ENCODE assay signal across 8 mouse cellular contexts in the genomic region with DNA sequence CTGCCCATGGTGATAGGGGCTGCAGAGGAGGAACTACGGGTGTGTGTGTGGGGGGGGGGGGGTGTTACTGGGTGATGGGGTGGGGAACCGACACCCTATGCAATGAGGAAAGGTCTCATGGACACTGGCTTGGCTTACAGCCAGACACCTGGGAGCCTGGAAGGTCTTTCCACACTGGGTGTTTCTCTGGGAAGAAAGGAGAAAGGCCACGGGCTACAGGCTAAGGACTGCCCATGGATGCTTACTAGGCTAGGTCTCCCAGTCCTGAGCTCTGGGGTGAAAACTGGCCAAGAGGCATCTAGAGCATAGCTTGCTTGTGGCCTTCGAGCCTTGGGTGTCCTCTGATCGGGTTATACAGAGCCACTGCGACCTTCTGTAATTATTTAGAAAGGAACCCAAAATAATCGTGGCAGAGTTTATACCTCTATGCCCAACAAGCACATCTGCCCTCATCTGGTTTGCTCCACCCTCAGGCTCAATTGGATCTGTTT. TPM values are rescaled to one million over a fixed set of nuclear protein-coding genes. Genes with fewer than 3 reads are reported as not detected.
DNase-seq lines count a peak whose midpoint lies in the region; ATAC-seq and TF ChIP-seq lines count a peak whose summit lies in the region.

A gene (minus strand): TSS at position 441 of the 491 bp plus-strand sequence.

- peaks cover 28% of the 10 kb centered on the region for H3K4me1 ChIP-seq in thymus, adult 2 months (replicated peaks; ENCODE audit: control insufficient read depth, insufficient read depth, low read length)
- H3K4me1 ChIP-seq in heart, postnatal 0 days (ENCODE audit: control insufficient read depth, insufficient read depth) = peaks cover 23% of the 10 kb centered on the region; the same call in 1 of the 2 replicates
- peaks cover 59% of the 10 kb centered on the region for H3K4me1 ChIP-seq in liver, embryonic 12.5 days

- no peak for TF ChIP-seq CTCF in thymus, adult 2 months (IDR thresholded peaks at IDR 0.05; ENCODE audit: borderline replicate concordance, control insufficient read depth, extremely low read depth, insufficient read depth, low read length, poor library complexity)
- TF ChIP-seq CTCF in heart, postnatal 0 days (IDR thresholded peaks at IDR 0.05; ENCODE audit: low read depth) = no peak

- H3K27ac ChIP-seq in thymus, adult 2 months (ENCODE audit: control insufficient read depth, insufficient read depth, low read length) = peak within 1 kb of the TSS; percentile 49
- peak within 1 kb of the TSS; percentile 86 for H3K27ac ChIP-seq in heart, postnatal 0 days (ENCODE audit: low read depth)
- peak within 1 kb of the TSS; percentile 83 for H3K27ac ChIP-seq in liver, embryonic 12.5 days

- no peak for TF ChIP-seq POLR2A in thymus, adult 2 months (IDR thresholded peaks at IDR 0.05; ENCODE audit: control insufficient read depth, extremely low read depth, insufficient read depth, low read length, poor library complexity)

- no peaks in the 10 kb centered on the region for H3K9me3 ChIP-seq in heart, postnatal 0 days (replicated peaks; ENCODE audit: control insufficient read depth, low read length)
- H3K9me3 ChIP-seq in liver, embryonic 12.5 days (replicated peaks) = 0 out of 2 replicates have a peak, but pooled peaks cover under 1% of the 10 kb centered on the region

- H3K4me2 ChIP-seq in heart, postnatal 0 days (ENCODE audit: low read depth, low read length) = peak within 1 kb of the TSS; percentile 88
- peak within 1 kb of the TSS; percentile 95 for H3K4me2 ChIP-seq in liver, embryonic 12.5 days

- no peak for TF ChIP-seq EP300 in heart, postnatal 0 days (IDR thresholded peaks at IDR 0.05; ENCODE audit: low read depth)

- DNase-seq in thymus, adult 2 months = peak; percentile 19
- no peak for DNase-seq in thymus, postnatal 10 days (ENCODE audit: low spot score in 2 of 2)
- DNase-seq in heart, postnatal 0 days (ENCODE audit: low spot score) = no peak
- DNase-seq in retina, embryonic 14.5 days (ENCODE audit: low spot score) = peak; percentile 12
- DNase-seq in layer of hippocampus, postnatal 10 days (ENCODE audit: low spot score in 2 of 2) = no peak
- no peak for DNase-seq in frontal cortex, postnatal 10 days (ENCODE audit: low spot score in 2 of 2)

- 9% methylated on average over 7 of the region's 7 CpGs for WGBS in thymus, adult 2 months
- 24% methylated on average over 7 of the region's 7 CpGs for WGBS in heart, postnatal 0 days
- WGBS in liver, embryonic 12.5 days (ENCODE audit: insufficient replicate concordance) = 11% methylated on average over 7 of the region's 7 CpGs

- H3K27me3 ChIP-seq in thymus, adult 2 months (ENCODE audit: control insufficient read depth, insufficient read depth, low read length) = no peaks in the 10 kb centered on the region
- H3K27me3 ChIP-seq in heart, postnatal 0 days (ENCODE audit: control insufficient read depth, insufficient read depth, low read length) = no peaks in the 10 kb centered on the region
- H3K27me3 ChIP-seq in liver, embryonic 12.5 days (replicated peaks) = no peaks in the 10 kb centered on the region

- H3K4me3 ChIP-seq in thymus, adult 2 months (ENCODE audit: control insufficient read depth, insufficient read depth, low read length) = peak within 1 kb of the TSS; percentile 68
- peak within 1 kb of the TSS; percentile 59 for H3K4me3 ChIP-seq in heart, postnatal 0 days (ENCODE audit: low read depth, low read length)
- peak within 1 kb of the TSS; percentile 67 for H3K4me3 ChIP-seq in liver, embryonic 12.5 days

- H3K36me3 ChIP-seq in thymus, adult 2 months (ENCODE audit: control insufficient read depth, insufficient read depth, low read length) = no peaks in the 10 kb centered on the region
- H3K36me3 ChIP-seq in heart, postnatal 0 days (replicated peaks; ENCODE audit: control insufficient read depth, insufficient read depth, low read length) = no peaks in the 10 kb centered on the region
- H3K36me3 ChIP-seq in liver, embryonic 12.5 days = peaks cover 16% of the 10 kb centered on the region

- H3K9ac ChIP-seq in heart, postnatal 0 days (replicated peaks; ENCODE audit: low read depth, low read length) = peak within 1 kb of the TSS; percentile 64
- H3K9ac ChIP-seq in liver, embryonic 12.5 days = peak within 1 kb of the TSS; percentile 79

- ATAC-seq in common myeloid progenitor, adult 5-6 weeks (replicated peaks; ENCODE audit: low read depth, poor library complexity, severe bottlenecking) = no peak
- no peak for ATAC-seq in heart, postnatal 0 days (ENCODE audit: insufficient read depth, low read depth)
- no peak for ATAC-seq in liver, embryonic 12.5 days

RNA-seq across cellular contexts. Expression of the gene that starts here (rescaled TPM):
- 22.4 and 33.0 TPM in 2 replicates for polyA plus RNA-seq in thymus, adult 2 months (2012; rRNA removed)
- 64.2 and 72.5 TPM in 2 replicates for total RNA-seq in common myeloid progenitor, adult 5-6 weeks (2017)
- total RNA-seq in heart, postnatal 0 days (2014; rRNA removed; ENCODE audit: low replicate concordance) = 14.8 and 37.1 TPM in 2 replicates
- polyA plus RNA-seq in heart, postnatal 0 days (2015; fragmentation: Nextera tagmentation; extraction: Ambion mirVana) = 16.0 and 16.4 TPM in 2 replicates
- 12.7 and 13.0 TPM in 2 replicates for polyA plus RNA-seq in liver, embryonic 12.5 days (2016; fragmentation: Nextera tagmentation; extraction: Ambion mirVana)
- 1 to 10 TPM; 4.7 to 6.1 TPM for total RNA-seq in layer of hippocampus, postnatal 10 days (2021)

Comparison
In these comparisons a context has a peak if more than half of its experiments do, and no peak if none do; other contexts are left out.
1. DNase-seq: peak in thymus, adult 2 months (single experiment) and retina, embryonic 14.5 days (single experiment); none in thymus, postnatal 10 days (0 of 2), heart, postnatal 0 days (single experiment), layer of hippocampus, postnatal 10 days (0 of 2) and frontal cortex, postnatal 10 days (0 of 2).
2. Peak in every context shown above with its lines, with median percentiles within 50 percentile points of each other: H3K27ac ChIP-seq and H3K4me3 ChIP-seq.